In genomic region chr2:105950131-105950530, GRCm38 (mm10) we compare ENCODE assay signal across 31 mouse cellular contexts.
"Had no signal": no experiment of that assay in that cellular context is flagged by ENCODE, and none has a peak within 500 bp of the region (broad histone marks: within the 10 kb centered on the region; RNA-seq: fewer than 3 reads in every experiment).

No protein-coding gene starts in this region.

- ATAC-seq: lung, postnatal 0 days; midbrain, embryonic 13.5 days; midbrain, embryonic 15.5 days; midbrain, embryonic 16.5 days had no signal

- H3K9ac ChIP-seq: limb, embryonic 12.5 days; limb, embryonic 13.5 days; limb, embryonic 15.5 days; liver, embryonic 13.5 days; liver, embryonic 14.5 days; liver, embryonic 15.5 days; lung, embryonic 14.5 days; lung, embryonic 15.5 days; midbrain, embryonic 12.5 days; midbrain, embryonic 13.5 days; midbrain, embryonic 15.5 days; neural tube, embryonic 12.5 days had no signal

- DNase-seq: left cerebral cortex, postnatal 4 days; liver; liver, embryonic 13.5 days; lung, adult 18-20 months; lung, adult 2 months; lung, embryonic 14.5 days; lung, postnatal 10 days; lung, postnatal 14 days; lung, postnatal 36 days; lung, postnatal 4 days; midbrain, embryonic 14.5 days had no signal

- H3K4me1 ChIP-seq: limb, embryonic 10.5 days; limb, embryonic 12.5 days; limb, embryonic 13.5 days; limb, embryonic 15.5 days; lung, embryonic 15.5 days; megakaryocyte, embryonic 14.5 days; midbrain, embryonic 10.5 days; midbrain, embryonic 12.5 days; midbrain, embryonic 13.5 days; midbrain, embryonic 15.5 days; neural tube, embryonic 12.5 days had no signal

- H3K4me2 ChIP-seq: limb, embryonic 12.5 days; limb, embryonic 13.5 days; limb, embryonic 15.5 days; liver, embryonic 11.5 days; liver, embryonic 13.5 days; liver, embryonic 15.5 days; lung, embryonic 14.5 days; lung, embryonic 15.5 days; midbrain, embryonic 11.5 days; midbrain, embryonic 12.5 days; midbrain, embryonic 13.5 days; midbrain, embryonic 15.5 days; neural tube, embryonic 12.5 days had no signal

- H3K27ac ChIP-seq: left cerebral cortex, adult 2 months; limb, embryonic 10.5 days; limb, embryonic 12.5 days; limb, embryonic 13.5 days; limb, embryonic 15.5 days; liver, embryonic 13.5 days; liver, embryonic 14.5 days; liver, embryonic 15.5 days; lung, embryonic 15.5 days; macrophage; midbrain, embryonic 10.5 days; midbrain, embryonic 12.5 days; midbrain, embryonic 13.5 days; midbrain, embryonic 15.5 days; neural tube, embryonic 12.5 days had no signal

- H3K36me3 ChIP-seq: limb, embryonic 12.5 days; liver, embryonic 13.5 days; liver, embryonic 15.5 days; lung, embryonic 15.5 days; midbrain, embryonic 12.5 days; midbrain, embryonic 13.5 days; midbrain, embryonic 15.5 days; neural tube, embryonic 12.5 days had no signal

- H3K4me3 ChIP-seq: left cerebral cortex, adult 2 months; limb, embryonic 10.5 days; limb, embryonic 12.5 days; limb, embryonic 13.5 days; limb, embryonic 15.5 days; liver, embryonic 13.5 days; liver, embryonic 15.5 days; lung, embryonic 15.5 days; megakaryocyte, embryonic 14.5 days; midbrain, embryonic 10.5 days; midbrain, embryonic 12.5 days; midbrain, embryonic 13.5 days; midbrain, embryonic 15.5 days; myocyte; neural tube, embryonic 12.5 days had no signal

- H3K9me3 ChIP-seq: limb, embryonic 10.5 days; limb, embryonic 12.5 days; limb, embryonic 13.5 days; limb, embryonic 15.5 days; liver, embryonic 13.5 days; liver, embryonic 15.5 days; lung, embryonic 15.5 days; megakaryocyte, embryonic 14.5 days; midbrain, embryonic 10.5 days; midbrain, embryonic 12.5 days; midbrain, embryonic 13.5 days; midbrain, embryonic 15.5 days; neural tube, embryonic 12.5 days had no signal

- H3K27me3 ChIP-seq: limb, embryonic 12.5 days; limb, embryonic 13.5 days; limb, embryonic 15.5 days; liver, embryonic 13.5 days; liver, embryonic 15.5 days; lung, embryonic 15.5 days; megakaryocyte, embryonic 14.5 days; midbrain, embryonic 12.5 days; midbrain, embryonic 13.5 days; midbrain, embryonic 15.5 days; neural tube, embryonic 12.5 days had no signal
